Mouse (Mus musculus) megakaryocyte progenitor cell, adult 5-6 weeks (primary cell): Measurements from ENCODE around the gene Pnpla1. TPM values are rescaled to one million over a fixed set of nuclear protein-coding genes. Genes with fewer than 3 reads are reported as not detected.
"Not testable (repeated sequence)": the region's sequence is repeated elsewhere in the genome, so short reads cannot be mapped to it uniquely, and the experiment has no call there.

Experiments used
- ATAC-seq: replicated peaks from 2 replicates; pipeline ENCODE4 v1.8.0; 2016; ENCODE audit warnings: mild to moderate bottlenecking, moderate TSS enrichment, inconsistent platforms; ENCODE audit not compliant: poor library complexity
- total RNA-seq, 2 experiments: library from RNA; stranded (forward) in 1 of 2; stranded (reverse) in 1 of 2; fragments of 157-497, 149-512 nt in 1 of 2; fragments of 200-1000 nt in 1 of 2; gene quantifications; 2 replicates each; pipeline versions ENCODE4 v1.2.3 to v1.2.4; 2015 to 2017

Pnpla1 gene
- total RNA-seq, 2 experiments from 2014 or later, result 0.02 TPM; not detected in 1

DNA sequence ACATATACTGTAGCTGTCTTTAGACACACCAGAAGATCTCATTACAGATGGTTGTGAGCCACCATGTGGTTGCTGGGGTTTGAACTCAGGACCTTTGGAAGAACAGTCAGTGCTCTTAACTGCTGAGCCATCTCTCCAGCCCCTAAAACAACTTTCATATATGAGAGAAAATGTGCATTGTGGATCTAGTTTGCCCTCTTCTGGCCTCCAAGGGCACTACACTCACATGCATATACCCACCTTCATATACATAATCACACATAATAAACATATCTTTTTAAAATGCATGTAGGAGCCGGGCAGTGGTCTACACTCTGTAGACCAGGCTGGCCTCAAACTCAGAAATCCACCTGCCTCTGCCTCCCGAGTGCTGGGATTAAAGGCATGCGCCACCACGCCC is 16.3 kb upstream of the Pnpla1 start:
- ATAC-seq, result not testable (repeated sequence)

DNA sequence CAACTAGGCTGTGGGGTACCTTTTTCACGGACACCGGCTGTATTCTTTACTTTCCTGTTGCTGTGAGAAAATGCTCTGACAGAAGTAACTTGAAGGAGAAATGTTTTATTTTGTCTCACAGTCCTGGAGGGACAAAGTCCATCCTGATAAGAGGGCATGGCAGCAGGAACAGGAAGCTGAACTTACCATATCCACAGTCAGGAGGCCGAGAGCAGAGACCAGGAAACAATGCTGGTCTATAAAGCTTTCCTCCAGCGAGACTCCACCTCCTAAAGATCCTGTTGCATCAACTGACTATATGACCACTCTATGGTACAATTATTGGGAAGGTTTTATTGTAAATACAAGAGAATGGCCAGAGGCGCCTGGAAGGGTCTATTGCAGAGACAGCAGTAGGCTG is 14.5 kb upstream of the Pnpla1 start:
- ATAC-seq, result no peak

DNA sequence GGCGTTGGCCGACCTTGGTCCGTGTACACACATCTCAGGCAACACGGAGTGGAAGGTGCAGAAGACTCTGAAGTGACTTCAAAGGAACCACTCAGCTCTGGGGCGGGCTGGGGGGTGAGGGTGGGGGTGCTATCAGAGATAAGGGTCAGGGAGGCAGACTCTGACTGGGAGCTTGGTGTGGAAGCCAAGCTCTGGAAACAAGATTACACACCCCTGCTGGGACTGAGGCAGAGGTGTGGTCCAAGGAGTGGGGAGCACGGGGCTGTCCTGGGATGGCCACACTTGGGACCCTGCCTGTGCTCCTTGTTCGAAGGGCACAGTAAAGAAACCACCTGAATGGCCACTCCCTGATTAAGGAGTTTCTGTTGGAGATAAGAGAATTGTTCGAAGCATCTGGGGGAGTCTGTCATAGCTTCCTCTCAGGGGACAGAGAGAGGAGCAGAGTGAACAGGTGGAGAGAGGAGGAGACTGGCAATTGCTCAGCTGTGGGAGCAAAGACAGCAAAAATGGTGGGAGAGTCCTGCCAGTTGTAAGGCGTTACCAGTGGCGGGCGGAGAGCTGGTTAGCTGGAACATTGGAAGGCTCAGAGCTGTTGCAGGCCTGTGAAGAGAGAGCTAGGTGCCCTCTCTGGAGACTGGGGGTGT is 11.1 kb upstream of the Pnpla1 start:
- ATAC-seq, result peak; percentile 76

DNA sequence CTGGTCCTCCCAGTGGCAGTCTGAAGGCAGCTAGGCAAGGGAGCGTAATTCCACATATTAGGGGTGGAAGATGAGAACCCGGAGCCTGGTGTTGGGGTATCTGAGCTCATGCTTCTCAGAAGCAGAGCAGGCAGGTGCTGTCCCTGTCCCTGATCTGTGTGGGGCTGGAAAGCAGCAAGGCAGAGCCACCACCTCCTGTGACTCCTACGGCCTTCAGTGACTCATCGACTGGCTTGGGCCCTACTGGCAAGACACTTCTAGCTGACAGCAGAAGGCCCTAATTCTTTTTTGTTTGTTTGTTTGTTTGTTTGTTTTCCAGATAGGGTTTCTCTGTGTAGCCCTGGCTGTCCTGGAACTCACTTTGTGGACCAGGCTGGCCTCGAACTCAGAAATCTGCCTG is 7.7 kb upstream of the Pnpla1 start:
- no peak for ATAC-seq

DNA sequence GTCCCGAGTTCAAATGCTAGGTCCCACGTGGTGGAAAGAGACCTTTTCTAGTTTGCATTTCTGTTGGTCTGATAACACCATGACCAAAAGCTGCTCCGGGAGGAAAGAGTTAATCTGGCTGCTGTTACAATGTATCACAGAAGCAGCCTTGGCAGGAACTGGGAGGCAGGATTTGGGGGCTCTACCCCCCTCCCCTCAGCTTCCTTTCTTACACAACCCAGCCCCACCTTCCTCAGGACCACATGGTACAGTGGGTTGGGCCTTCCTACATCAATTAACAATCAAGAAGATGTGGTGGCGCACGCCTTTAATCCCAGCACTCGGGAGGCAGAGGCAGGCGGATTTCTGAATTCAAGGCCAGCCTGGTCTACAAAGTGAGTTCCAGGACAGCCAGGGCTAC is 3.8 kb upstream of the Pnpla1 start:
- ATAC-seq, result peak; percentile 54

DNA sequence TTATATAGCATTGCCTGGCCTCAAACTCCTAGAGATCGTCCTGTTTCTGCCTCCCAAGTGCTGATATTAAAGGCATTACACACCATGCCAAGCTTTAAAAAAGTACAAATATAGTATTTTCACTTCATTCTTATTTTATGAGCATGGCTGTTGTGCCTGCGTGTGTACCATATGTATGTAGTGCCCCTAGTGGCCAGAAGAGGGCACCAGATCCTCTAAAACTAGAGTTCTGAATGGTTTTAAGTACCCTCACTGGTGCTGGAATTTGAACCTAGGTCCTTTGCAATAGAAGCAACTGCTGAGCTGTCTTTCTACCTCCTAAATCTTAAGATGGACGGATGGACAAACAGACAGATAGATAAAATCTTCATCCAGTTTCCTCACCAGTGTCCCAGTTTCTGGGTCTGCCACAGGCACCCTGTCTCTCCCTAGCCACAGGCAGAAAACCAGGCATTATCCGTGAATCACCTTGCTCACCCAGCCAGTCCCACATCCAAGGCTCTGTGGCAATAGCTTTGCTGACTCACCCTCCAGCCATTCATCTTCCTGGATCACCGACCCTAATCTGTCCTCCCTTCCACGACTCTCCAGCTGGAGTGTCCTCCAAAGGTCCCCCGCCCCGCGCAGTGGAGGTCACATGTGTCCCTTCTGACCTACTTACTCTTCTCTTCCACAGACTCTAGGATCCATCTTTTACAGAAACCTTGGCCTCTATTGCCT is 2.9 kb upstream of the Pnpla1 start:
- ATAC-seq, result peak; percentile 29; the same call in 1 of the 2 replicates

DNA sequence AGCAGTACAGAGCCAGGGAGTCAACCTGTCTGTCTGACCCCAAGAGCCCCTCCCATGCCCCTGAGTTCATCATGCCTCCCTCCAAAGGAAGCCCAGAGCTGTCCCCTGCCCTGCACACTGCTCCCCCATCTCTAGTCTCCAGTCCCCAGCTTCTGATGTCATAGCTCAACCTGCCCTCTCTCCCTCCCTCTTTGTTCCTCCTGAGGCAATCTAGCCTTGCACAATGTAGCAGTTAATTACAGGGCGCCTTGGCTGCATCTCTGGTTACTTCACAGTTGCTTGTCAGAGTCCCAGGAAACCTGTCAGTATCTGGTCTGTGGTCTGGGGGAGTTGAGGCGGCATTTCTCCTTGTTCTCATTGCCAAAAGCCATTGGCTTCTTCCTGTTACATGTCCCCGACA is 2.2 kb upstream of the Pnpla1 start:
- ATAC-seq, result peak; percentile 88

DNA sequence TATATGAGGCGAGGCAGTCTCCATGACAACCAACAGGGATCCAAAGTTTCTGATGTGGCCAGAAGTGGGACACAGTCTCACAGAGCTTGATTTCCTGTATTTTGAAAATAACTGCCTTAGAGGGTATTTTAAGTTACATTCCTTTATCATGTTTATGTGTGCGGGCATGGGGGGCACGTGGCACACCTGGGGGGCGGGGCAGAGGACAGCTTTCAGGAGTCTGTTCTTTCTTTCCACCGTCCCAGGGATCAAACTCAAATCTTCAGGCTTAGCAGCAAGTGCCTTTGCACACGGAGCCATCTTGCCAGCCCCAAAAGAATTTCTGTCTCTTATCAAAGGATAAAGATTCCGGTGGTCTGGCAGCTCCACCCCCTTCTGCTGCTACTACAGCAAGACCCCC is 5.7 kb downstream of the Pnpla1 start:
- no peak for ATAC-seq

DNA sequence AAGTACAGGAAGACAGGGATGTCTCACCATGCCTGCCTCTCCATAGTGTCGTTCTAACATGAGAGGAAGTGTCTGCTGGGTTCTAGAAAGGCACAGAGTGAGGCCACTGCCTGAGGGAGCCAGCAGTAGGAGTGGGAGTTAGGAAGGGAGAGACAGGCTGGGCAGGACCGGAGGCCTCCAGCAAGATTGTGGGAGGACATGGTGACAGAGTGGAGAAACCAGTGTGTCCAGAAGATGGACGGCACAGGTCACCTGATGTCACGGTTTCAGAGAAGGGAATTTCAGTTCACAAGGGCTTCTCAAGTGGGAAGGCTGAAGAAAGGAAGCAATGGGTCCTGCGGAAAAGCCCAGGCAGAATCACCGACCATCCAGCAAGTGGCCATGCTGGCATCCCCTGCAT is 6.3 kb downstream of the Pnpla1 start:
- no peak for ATAC-seq

DNA sequence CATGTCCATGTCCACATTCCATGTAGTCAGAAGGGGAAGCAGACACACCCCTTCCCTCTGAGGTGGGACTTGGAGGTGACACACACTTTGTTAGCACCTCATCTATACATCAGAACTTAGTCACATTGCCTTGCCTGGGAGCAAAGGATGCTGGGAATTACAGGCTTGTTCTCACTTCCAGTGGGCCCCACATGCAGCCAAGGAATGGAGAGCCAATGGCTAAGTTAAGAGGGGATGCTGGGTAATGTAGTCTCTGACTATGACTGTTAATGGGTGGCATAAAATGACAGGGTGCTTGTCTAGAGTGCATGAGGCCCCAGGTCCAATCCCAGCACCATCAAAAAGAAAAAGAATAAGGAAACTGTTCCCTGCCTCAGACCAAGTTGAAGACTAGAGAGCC is 8.7 kb downstream of the Pnpla1 start:
- ATAC-seq, result no peak

DNA sequence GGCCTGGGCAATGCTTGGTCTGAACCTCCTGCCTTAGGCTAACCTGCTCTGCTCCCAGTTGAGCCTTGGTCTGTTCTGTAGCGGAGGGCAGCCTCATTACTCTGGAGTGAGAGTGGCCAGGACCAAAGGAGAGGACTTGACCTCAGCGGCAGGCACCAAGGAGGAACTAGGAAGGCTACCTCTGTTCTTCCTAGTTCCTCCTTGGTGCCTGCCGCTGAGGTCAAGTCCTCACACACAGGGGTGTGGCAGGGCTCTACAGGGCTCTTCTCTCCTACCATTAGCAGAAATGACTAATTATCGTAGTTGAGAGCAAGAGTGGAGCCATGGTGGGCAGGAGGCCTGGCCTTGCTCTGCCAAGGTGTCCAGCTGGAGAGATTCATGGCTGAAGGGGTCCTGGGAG is 9.2 kb downstream of the Pnpla1 start:
- ATAC-seq, result peak; percentile 37; the same call in 1 of the 2 replicates

DNA sequence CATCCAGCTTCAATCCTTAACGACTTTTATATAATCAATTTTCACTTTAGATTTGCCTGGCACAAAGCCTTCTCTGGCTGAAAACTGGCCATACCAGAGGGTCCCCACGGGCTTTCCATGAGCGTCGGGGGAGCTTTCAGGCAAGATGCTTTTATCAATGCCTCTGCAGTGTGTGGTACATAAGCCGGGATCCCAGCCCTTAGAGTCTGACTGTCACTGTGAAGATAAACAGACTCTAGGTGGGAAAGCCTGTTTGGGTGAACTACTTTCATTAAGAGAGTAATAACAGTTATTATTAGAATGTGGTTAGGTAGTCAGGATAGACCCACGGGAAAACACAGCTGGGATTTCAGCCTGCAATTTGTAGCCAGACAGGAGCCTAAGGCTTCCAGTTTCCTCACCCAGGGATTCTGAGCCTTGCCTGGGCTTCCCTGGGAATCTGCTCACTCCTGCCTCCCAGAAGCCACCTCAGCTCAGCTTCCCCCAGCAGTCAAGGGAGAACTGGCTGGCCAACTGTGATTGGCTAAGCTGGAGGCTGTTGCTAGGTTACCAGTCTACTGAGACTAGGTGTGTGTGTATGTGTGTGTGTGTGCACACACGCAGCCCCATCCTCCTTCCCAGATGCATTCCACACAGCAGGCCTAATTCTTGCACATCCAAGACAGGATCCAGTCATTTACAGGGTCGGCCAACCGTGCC is 11.3 kb downstream of the Pnpla1 start:
- ATAC-seq, result no peak

DNA sequence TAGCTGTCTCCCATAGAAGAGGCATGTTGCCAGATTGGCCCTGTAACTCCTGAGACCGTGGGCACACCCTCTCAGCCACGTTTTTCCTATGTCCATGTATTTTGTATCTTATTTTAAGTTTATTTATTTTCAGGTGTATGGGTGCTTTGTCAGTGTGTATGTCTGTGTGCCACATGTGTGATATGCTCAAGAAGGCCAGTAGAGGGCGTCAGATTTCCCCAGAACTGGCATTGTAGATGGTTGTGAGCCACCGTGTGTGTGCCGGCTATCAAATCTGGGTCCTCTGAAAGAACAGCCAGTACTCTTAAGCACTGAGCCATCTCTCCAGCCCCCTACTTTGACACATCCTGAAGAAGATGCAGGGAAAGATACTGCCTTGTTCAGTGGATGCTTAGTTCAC is 12.2 kb downstream of the Pnpla1 start:
- no peak for ATAC-seq

DNA sequence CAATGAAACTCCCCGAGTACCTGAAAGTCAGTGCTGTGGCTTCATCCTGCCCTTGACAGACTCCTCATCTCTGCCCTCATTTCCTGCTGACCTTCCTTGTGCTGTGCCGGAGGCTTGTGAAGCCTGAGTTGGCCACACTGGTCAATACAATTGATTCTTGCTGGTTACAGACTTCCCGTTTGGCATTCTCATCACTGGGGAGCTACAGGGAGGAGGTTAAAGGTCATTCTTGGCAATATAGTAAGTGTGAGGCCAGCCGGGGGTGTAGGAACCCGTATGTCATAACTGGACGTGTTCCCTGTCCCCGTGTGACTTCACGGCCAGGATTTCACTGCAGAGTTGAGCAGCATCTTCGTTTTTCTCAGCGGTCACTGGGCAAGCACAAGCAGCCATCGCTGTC is 13.6 kb downstream of the Pnpla1 start:
- no peak for ATAC-seq

DNA sequence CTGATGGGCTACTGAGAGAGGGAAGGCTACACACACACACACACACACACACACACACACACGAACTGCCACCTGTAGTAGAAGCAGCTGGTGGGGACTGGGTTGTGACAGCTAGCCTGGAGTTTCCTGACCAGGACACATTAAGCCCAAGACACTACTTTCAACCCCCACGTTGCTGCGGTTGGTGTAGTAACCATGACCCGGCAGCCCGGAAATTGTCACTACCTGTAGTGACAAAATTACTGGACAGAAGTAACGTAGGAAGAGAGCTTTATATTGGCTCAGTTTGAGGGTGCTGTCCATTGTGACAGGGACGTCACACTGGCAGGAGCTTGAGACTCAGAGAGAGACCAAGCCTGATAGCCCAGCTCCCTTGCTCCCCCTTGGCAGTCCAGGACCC is 14.1 kb downstream of the Pnpla1 start:
- ATAC-seq, result peak; percentile 32

DNA sequence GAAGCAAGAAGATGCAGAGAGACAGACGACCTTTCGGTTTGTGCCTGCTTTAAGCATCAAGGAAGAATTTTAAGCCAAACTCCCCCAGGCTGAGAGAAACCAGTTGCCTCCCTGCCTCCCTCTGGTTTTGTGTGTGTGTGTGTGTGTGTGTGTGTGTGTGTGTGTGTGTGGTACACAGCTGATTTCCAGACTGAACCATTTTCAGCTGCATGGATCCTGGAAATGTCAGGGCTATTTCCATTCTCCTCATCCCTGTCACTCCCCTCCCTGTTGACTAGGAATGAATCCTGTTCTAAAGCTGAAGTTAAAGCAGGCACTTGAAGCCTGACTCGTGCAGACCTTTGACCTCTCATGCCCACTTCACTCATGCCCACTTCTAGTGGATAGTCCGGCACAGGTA is 16.0 kb downstream of the Pnpla1 start:
- ATAC-seq, result no peak

DNA sequence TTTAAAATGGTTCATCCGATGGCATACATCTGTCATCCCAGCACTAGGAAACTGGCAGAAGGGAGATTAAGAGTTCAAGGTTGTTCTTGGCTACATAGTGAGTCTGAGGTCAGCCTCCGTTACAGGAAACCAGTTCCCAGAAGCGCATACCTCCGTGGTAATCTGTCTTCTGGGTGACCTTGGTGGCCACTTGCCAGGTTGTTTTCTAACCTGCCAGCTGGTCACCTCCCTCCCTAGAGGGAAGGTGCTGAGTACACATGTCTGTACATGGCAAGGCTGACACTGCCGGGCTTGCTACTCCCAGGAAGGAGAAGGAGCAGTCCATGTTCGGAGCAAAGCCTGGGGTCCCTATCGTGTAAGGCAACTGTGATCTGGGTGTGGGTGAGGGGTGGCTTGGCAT is 16.6 kb downstream of the Pnpla1 start:
- no peak for ATAC-seq

DNA sequence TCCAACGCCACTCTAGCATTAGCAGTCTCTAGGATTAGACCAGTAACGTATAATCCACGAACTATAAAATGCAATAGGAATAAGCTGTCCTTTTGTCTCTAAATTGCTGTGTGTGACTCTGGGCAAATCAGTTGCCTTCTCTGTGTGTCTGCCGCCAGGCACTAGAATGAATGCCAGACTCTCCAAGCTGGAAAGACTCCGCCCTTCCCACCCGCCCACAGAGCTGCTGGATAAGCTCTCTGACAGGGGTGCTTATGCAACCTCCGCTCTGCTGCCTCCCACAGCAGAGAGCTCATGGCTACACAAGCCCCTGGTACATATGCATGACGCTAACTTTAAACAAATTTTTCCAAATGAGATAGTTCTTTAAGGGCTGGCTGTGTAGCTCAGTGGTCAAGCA is 17.1 kb downstream of the Pnpla1 start:
- ATAC-seq, result no peak

DNA sequence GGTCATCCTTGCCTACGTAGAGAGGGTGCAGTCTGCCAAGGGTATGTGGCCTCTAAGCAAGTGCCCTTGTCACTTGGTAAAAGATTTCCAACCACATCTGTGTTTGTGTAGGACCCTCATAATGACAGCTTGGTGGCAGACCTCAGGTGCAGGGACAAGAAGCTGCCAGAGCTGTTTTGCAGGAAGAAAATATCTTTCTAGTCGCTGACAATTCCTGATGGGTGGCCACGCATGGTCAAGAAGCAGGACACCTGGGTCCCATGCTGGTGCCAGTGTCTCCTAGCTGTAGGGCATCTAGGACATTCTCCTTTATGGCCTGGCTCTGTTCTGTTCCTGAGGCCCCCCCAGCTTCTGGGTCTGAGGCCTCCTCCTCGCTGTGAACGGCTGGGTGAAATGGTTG is 18.1 kb downstream of the Pnpla1 start:
- ATAC-seq, result no peak

DNA sequence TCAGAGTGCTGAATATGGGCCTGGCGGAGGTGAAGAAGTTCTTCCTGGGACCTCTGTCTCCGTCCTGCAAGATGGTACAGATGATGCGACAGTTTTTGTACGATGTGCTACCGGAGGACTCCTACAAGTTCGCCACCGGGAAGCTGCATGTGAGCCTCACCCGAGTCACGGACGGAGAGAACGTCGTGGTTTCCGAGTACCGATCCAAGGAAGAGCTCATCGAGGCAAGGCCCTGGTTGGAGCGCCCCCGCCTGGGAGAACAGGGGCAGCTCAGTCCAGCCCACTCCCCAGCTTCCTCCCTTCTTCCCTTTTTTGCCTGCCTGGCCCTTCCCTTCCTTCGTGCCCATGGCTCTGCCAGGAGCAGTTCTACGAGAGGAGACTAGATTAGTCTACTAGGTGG is 18.6 kb downstream of the Pnpla1 start:
- ATAC-seq, result peak; percentile 70

DNA sequence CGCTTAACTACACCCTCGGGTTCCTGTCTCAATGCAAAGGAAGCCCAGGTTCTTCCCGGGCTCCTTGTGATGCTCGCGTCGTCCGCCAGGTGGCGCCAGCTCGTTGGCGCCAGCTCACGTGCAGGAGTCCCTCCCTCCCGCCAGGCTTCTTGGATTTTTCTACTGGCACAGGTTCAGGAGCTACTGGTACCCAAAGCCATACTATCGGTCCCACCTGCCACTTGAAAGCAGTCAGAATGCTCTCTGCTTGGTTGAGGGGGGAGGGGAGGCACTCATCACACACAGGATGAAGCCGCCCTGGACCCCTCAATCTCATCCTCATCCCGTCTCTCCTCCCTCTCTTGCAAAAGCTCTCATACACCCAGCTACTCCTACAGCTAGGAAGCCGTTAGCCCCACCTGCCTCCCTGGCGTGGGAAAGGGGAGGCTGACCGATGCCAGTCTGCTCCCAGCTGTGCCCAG is 21.8 kb downstream of the Pnpla1 start:
- peak; percentile 65 for ATAC-seq

DNA sequence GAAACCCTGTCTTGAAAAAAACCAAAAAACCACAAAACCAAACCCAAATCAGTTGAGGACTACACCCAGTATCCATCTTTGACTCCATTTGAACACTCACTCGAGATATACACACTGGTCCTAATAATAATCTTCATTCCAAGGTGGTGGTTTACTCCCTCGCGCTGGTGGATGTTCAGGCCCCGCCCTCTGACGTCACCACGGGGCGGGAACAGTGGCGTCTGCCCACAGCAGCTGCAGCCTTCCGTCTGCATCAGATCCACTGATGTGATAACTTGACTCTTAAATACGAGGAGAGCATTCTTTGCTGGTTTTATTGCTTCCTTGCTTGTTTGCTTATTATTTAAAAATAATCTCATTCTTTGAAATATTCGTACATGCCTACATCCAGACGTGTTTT is 24.1 kb downstream of the Pnpla1 start:
- ATAC-seq, result peak; percentile 95
